24 mouse cellular contexts compared by ENCODE assay signal in the genomic region with DNA sequence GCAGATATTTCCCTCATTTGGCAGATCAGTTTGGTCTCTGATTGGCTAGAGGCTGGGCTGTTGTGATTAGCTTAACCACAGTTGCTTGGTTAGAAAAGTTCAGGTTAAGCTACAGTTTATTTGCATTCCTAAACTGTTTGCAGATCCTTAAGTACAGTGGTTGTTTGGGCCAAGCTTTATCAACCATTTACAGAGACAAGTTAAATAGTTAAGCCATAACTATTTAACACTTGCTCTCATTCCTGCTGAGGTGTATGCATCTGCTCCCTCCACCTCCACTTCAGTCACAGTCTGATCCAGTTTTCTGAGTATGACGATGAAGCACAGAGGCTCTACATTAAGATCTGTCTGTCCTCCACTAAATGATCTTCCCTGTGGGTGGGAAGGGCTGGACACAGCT. TPM values are rescaled to one million over a fixed set of nuclear protein-coding genes. Genes with fewer than 3 reads are reported as not detected.
DNase-seq lines count a peak whose midpoint lies in the region; ATAC-seq lines count a peak whose summit lies in the region.
"Had no signal": no experiment of that assay in that cellular context is flagged by ENCODE, and none has a peak within 500 bp of the region (broad histone marks: within the 10 kb centered on the region; RNA-seq: fewer than 3 reads in every experiment).

No protein-coding gene starts in this region.

- 0 out of 2 replicates have a peak, but pooled peaks cover 3% of the 10 kb centered on the region for H3K9me3 ChIP-seq in kidney, embryonic 15.5 days (replicated peaks)
- no peaks in the 10 kb centered on the region for H3K9me3 ChIP-seq in forebrain, embryonic 16.5 days (ENCODE audit: control insufficient read depth, low read length)
- H3K9me3 ChIP-seq: forebrain, embryonic 10.5 days; forebrain, embryonic 13.5 days; hindbrain, embryonic 12.5 days had no signal

- WGBS in kidney, embryonic 15.5 days = 72% methylated on average over 1 of the region's 1 CpGs
- WGBS in forebrain, embryonic 16.5 days = 88% methylated on average over 1 of the region's 1 CpGs

- no peaks in the 10 kb centered on the region for H3K36me3 ChIP-seq in kidney, embryonic 15.5 days
- H3K36me3 ChIP-seq in forebrain, embryonic 16.5 days (ENCODE audit: control insufficient read depth, insufficient read depth) = no peaks in the 10 kb centered on the region
- H3K36me3 ChIP-seq: forebrain, embryonic 10.5 days; G1E; hindbrain, embryonic 12.5 days had no signal

- peak; percentile 35 for DNase-seq in kidney, adult 18-20 months
- DNase-seq in kidney, postnatal 14 days = no peak
- DNase-seq in kidney, postnatal 10 days = no peak
- DNase-seq in kidney, postnatal 25 days = peak; percentile 18 to 47
- peak; percentile 3 for DNase-seq in yolk sac, embryonic 10.5 days (ENCODE audit: low spot score)
- DNase-seq: adrenal gland, postnatal 10 days; adrenal gland, postnatal 36 days; B cell, adult 2 months; cerebellum, adult 18-20 months; cerebellum, adult 9-10 months; cerebellum, postnatal 14 days; forebrain, postnatal 0 days; gastrocnemius, adult 2 months; gastrocnemius, postnatal 14 days; heart, adult 11 months had no signal

- no peaks in the 10 kb centered on the region; the same call in 1 of the 2 replicates for H3K4me1 ChIP-seq in kidney, embryonic 15.5 days
- no peaks in the 10 kb centered on the region for H3K4me1 ChIP-seq in forebrain, embryonic 16.5 days (replicated peaks; ENCODE audit: control insufficient read depth, insufficient read depth, low read length)
- H3K4me1 ChIP-seq: forebrain, embryonic 10.5 days; forebrain, embryonic 13.5 days; hindbrain, embryonic 12.5 days had no signal

- H3K9ac ChIP-seq in kidney, embryonic 15.5 days = no peak overlapping the region
- no peak overlapping the region for H3K9ac ChIP-seq in forebrain, embryonic 16.5 days (replicated peaks; ENCODE audit: low read depth, low read length)
- H3K9ac ChIP-seq: forebrain, embryonic 13.5 days; forebrain, postnatal 0 days; hindbrain, embryonic 12.5 days had no signal

- H3K4me2 ChIP-seq in kidney, embryonic 15.5 days = no peak overlapping the region
- H3K4me2 ChIP-seq in forebrain, embryonic 16.5 days (ENCODE audit: low read length) = no peak overlapping the region
- H3K4me2 ChIP-seq: forebrain, embryonic 13.5 days; heart, embryonic 11.5 days; hindbrain, embryonic 12.5 days had no signal

- H3K4me3 ChIP-seq in kidney, embryonic 15.5 days (replicated peaks) = no peak overlapping the region
- no peak overlapping the region for H3K4me3 ChIP-seq in forebrain, embryonic 16.5 days (replicated peaks; ENCODE audit: low read length)
- H3K4me3 ChIP-seq: forebrain, embryonic 10.5 days; forebrain, embryonic 13.5 days; gastrocnemius, adult 2 months; hindbrain, embryonic 12.5 days had no signal

- H3K27me3 ChIP-seq in kidney, embryonic 15.5 days = no peaks in the 10 kb centered on the region
- no peaks in the 10 kb centered on the region for H3K27me3 ChIP-seq in forebrain, embryonic 16.5 days (replicated peaks; ENCODE audit: control insufficient read depth, insufficient read depth, low read length)
- H3K27me3 ChIP-seq: CH12.LX; forebrain, embryonic 13.5 days; hindbrain, embryonic 12.5 days; Patski had no signal

- 0 out of 2 replicates have a peak, but pooled peaks have one; percentile 33 for ATAC-seq in kidney, embryonic 15.5 days (replicated peaks; ENCODE audit: low FRiP score)
- ATAC-seq in forebrain, embryonic 16.5 days = no peak
- ATAC-seq: forebrain, embryonic 13.5 days; forebrain, postnatal 0 days; Patski had no signal

- H3K27ac ChIP-seq in kidney, embryonic 15.5 days = 0 out of 2 replicates have a peak overlapping the region, but pooled peaks have one; percentile 11
- no peak overlapping the region for H3K27ac ChIP-seq in forebrain, embryonic 16.5 days (ENCODE audit: low read length)
- H3K27ac ChIP-seq: forebrain, embryonic 10.5 days; forebrain, embryonic 13.5 days; gastrocnemius, adult 2 months; hindbrain, embryonic 12.5 days had no signal

RNA-seq across cellular contexts. Expression of gene Gdf10, which starts 58.6 kb away (rescaled TPM):
- polyA plus RNA-seq in kidney, embryonic 15.5 days (2015; fragmentation: Nextera tagmentation; extraction: Ambion mirVana) = 2.9 and 5.9 TPM in 2 replicates
- 3.0 and 5.1 TPM in 2 replicates for polyA plus RNA-seq in forebrain, embryonic 16.5 days (2015; fragmentation: Nextera tagmentation; extraction: Ambion mirVana)
- polyA plus RNA-seq: G1E, Patski had no signal

Comparison
In these comparisons a context has a peak if more than half of its experiments do, and no peak if none do; other contexts are left out.
1. DNase-seq: peak in kidney, adult 18-20 months (single experiment), kidney, postnatal 25 days (2 of 2) and yolk sac, embryonic 10.5 days (single experiment); none in kidney, postnatal 14 days (single experiment) and kidney, postnatal 10 days (single experiment).